Mouse (Mus musculus): Measurements from ENCODE around the gene Capn11.

DNA sequence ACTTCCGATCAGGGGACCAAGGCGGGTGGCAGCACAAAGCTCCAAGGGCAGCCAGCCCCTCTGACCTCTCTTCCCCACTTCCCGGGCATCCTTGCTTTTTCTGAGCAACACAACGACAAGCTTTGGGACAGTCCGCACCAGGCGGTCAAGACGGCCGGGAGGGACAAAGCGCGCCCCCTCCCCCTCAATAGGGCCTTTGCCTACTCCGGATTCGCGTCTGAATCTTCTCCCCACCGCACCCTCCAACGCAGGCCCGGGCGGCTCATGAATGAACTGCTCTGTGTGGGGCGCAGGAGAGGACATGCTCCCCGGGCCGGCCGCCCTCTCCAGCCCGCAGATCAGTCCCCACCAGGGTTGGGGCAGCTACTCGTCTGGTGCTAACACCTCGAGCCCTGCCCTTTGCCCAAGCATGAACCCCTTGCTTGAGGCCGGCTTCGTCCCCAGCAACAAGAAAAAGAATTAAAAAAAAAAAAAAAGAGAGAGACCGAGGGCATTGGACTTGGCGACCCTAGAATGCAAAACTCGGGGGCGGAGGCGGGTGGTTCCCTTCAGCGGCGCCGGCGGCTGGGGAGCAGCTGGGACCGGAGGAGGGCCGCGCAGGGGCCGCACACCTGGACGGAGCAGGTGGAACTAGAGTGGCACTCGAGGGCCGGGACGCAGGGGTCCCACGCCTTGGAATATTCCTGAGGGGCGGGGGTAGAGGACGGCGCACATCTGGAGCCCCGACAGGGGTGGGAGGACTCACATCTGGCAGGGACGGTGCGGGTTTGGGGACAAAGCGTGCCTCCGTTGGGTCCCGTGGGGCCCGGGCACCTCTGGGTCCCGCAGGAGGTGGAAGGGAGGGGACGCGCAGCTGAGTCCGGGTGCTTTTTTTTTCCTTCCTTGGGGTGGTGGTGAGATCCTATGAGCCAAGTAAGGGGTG is 26.3 kb upstream of the Capn11 start:
- TF ChIP-seq RCOR1 (IDR thresholded peaks at IDR 0.05; ENCODE audit: low read depth, low read length), result no peak
- no peak for TF ChIP-seq EP300 (IDR thresholded peaks at IDR 0.05; ENCODE audit: low read depth in 1 of 2, low read length in 2 of 2)
- no peak for TF ChIP-seq CTCF (IDR thresholded peaks at IDR 0.05 in 2 of 3, conservative IDR thresholded peaks at IDR 0.05 in 1 of 3; ENCODE audit: control insufficient read depth in 1 of 3, insufficient read depth in 1 of 3, low read depth in 2 of 3, low read length in 3 of 3, poor library complexity in 1 of 3, severe bottlenecking in 1 of 3)
- TF ChIP-seq USF1 (IDR thresholded peaks at IDR 0.05; ENCODE audit: low read depth, low read length), result no peak
- no peak for TF ChIP-seq POLR2A (IDR thresholded peaks at IDR 0.05; ENCODE audit: control insufficient read depth in 1 of 2, insufficient read depth in 1 of 2, low read depth in 1 of 2, low read length in 2 of 2, poor library complexity in 1 of 2)
- no peak for TF ChIP-seq MEF2A (IDR thresholded peaks at IDR 0.05; ENCODE audit: extremely low read depth, insufficient replicate concordance, low read depth, low read length, poor library complexity, severe bottlenecking)
